Mouse (Mus musculus) lung, adult 2 months (tissue): ENCODE measurements around the gene Clk1.

Experiments
- CTCF ChIP-seq: fragments of 200-500 bp; IDR thresholded peaks from 2 replicates; pipeline ENCODE4 v1.5.1; 2011; ENCODE audit warnings: mild to moderate bottlenecking, low read length, control low read depth; ENCODE audit not compliant: insufficient read depth
- POLR2A ChIP-seq: fragments of 200-500 bp; IDR thresholded peaks from 2 replicates; pipeline ENCODE4 v1.6.1; 2011; ENCODE audit warnings: low read depth, mild to moderate bottlenecking, control low read depth, low read length, borderline replicate concordance; ENCODE audit errors: extremely low read depth

- no peak for TF ChIP-seq CTCF
- no peak for TF ChIP-seq POLR2A
These were observed 22.5 kb downstream of the Clk1 start for GRCm38 (mm10) chr1:58401396-58401795.
